Mouse (Mus musculus): Measurements from ENCODE around the gene Lad1. TPM values are rescaled to one million over a fixed set of nuclear protein-coding genes. Genes with fewer than 3 reads are reported as not detected.

The Lad1 gene
- polyA plus RNA-seq, 1 experiment from 2014 or later = 0.65 TPM

DNA sequence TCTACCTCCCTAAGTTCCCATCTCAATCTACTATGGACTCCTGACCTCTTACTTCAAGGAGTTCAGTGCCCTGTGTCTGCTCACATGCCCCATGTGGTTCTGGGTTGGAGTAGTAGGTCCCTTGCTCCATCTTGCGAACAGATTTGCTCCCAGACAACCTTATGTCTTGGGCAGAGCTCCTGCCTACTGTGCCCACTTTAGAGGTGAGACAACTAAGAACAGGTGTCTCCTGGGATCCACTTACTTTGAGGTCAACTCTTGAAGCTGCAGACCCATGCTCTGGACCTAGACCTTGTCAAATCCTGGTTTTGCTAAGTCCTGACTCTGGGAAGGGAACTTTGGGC, 36.9 kb downstream of the Lad1 start:
- ATAC-seq (replicated peaks; ENCODE audit: low FRiP score) = no peak
- no peak for DNase-seq (ENCODE audit: low spot score)
- Histone ChIP-seq H3K27ac (ENCODE audit: low read depth, low read length) (no peak overlapping the region), H3K9ac (ENCODE audit: low read length) (no peak overlapping the region), H3K4me1 (replicated peaks; ENCODE audit: control insufficient read depth, insufficient read depth, low read length) (no peaks in the 10 kb centered on the region; the same call in 1 of the 2 replicates), H3K9me3 (ENCODE audit: control insufficient read depth, low read length) (no peaks in the 10 kb centered on the region), H3K4me3 (ENCODE audit: low read depth, low read length) (no peak overlapping the region), H3K27me3 (ENCODE audit: control insufficient read depth, insufficient read depth, low read length) (no peaks in the 10 kb centered on the region), H3K36me3 (ENCODE audit: control insufficient read depth, insufficient read depth, low read length) (no peaks in the 10 kb centered on the region), H3K4me2 (ENCODE audit: low read depth, low read length, severe bottlenecking) (no peak overlapping the region)
- 86% methylated on average over 1 of the region's 1 CpGs for WGBS

DNA sequence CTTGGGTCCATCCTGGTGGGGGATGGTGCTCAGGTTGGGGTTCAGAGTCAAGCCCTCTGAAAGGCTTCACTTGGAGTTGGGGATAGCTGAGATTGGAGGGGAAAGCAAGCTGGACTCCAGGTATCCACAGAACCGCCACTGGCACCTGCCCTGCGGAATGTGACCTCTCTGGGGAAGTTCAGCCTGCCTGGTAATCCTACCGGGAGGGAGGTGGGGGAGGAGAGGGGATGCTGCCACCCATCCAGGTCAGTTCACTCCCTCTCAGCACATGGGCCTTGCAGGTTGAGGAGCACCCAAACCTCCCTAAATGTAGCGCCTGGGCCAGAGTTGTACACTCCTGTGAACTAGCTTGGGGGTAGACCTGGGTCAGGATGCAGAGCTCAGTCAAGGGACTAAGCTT, 37.7 kb downstream of the Lad1 start:
- Histone ChIP-seq H3K36me3 (ENCODE audit: control insufficient read depth, insufficient read depth, low read length) (no peaks in the 10 kb centered on the region), H3K27me3 (ENCODE audit: control insufficient read depth, insufficient read depth, low read length) (no peaks in the 10 kb centered on the region), H3K27ac (ENCODE audit: low read depth, low read length) (no peak overlapping the region), H3K4me3 (ENCODE audit: low read depth, low read length) (no peak overlapping the region), H3K9ac (ENCODE audit: low read length) (no peak overlapping the region), H3K4me1 (replicated peaks; ENCODE audit: control insufficient read depth, insufficient read depth, low read length) (no peaks in the 10 kb centered on the region; the same call in 1 of the 2 replicates), H3K4me2 (ENCODE audit: low read depth, low read length, severe bottlenecking) (no peak overlapping the region), H3K9me3 (ENCODE audit: control insufficient read depth, low read length) (no peaks in the 10 kb centered on the region)
- DNase-seq (ENCODE audit: low spot score) (no peak), ATAC-seq (replicated peaks; ENCODE audit: low FRiP score) (no peak)
- WGBS = 69% methylated on average over 4 of the region's 4 CpGs

GRCm38 (mm10) chr1:135857137-135857775, 38.9 kb downstream of the Lad1 start:
- no peak overlapping the region for H3K9ac ChIP-seq (ENCODE audit: low read length)
- no peak overlapping the region for H3K4me2 ChIP-seq (ENCODE audit: low read depth, low read length, severe bottlenecking)
- no peak overlapping the region for H3K27ac ChIP-seq (ENCODE audit: low read depth, low read length)
- H3K27me3 ChIP-seq (ENCODE audit: control insufficient read depth, insufficient read depth, low read length) = no peaks in the 10 kb centered on the region
- H3K9me3 ChIP-seq (ENCODE audit: control insufficient read depth, low read length) = no peaks in the 10 kb centered on the region
- no peak overlapping the region for H3K4me3 ChIP-seq (ENCODE audit: low read depth, low read length)
- no peak for DNase-seq (ENCODE audit: low spot score)
- H3K36me3 ChIP-seq (ENCODE audit: control insufficient read depth, insufficient read depth, low read length) = no peaks in the 10 kb centered on the region
- no peak for ATAC-seq (replicated peaks; ENCODE audit: low FRiP score)
- no peaks in the 10 kb centered on the region; the same call in 1 of the 2 replicates for H3K4me1 ChIP-seq (replicated peaks; ENCODE audit: control insufficient read depth, insufficient read depth, low read length)
- 65% methylated on average over 11 of the region's 11 CpGs for WGBS

GRCm38 (mm10) chr1:135858533-135858932, 40.1 kb downstream of the Lad1 start:
- no peaks in the 10 kb centered on the region for H3K4me1 ChIP-seq (replicated peaks; ENCODE audit: control insufficient read depth, insufficient read depth, low read length)
- no peaks in the 10 kb centered on the region for H3K27me3 ChIP-seq (ENCODE audit: control insufficient read depth, insufficient read depth, low read length)
- DNase-seq (ENCODE audit: low spot score) (no peak), ATAC-seq (replicated peaks; ENCODE audit: low FRiP score) (no peak)
- H3K36me3 ChIP-seq (ENCODE audit: control insufficient read depth, insufficient read depth, low read length) = no peaks in the 10 kb centered on the region
- WGBS = 92% methylated on average over 7 of the region's 7 CpGs
- H3K9me3 ChIP-seq (ENCODE audit: control insufficient read depth, low read length) = no peaks in the 10 kb centered on the region
- H3K27ac ChIP-seq (ENCODE audit: low read depth, low read length) = no peak overlapping the region
- H3K9ac ChIP-seq (ENCODE audit: low read length) = no peak overlapping the region
- no peak overlapping the region for H3K4me2 ChIP-seq (ENCODE audit: low read depth, low read length, severe bottlenecking)
- no peak overlapping the region for H3K4me3 ChIP-seq (ENCODE audit: low read depth, low read length)

DNA sequence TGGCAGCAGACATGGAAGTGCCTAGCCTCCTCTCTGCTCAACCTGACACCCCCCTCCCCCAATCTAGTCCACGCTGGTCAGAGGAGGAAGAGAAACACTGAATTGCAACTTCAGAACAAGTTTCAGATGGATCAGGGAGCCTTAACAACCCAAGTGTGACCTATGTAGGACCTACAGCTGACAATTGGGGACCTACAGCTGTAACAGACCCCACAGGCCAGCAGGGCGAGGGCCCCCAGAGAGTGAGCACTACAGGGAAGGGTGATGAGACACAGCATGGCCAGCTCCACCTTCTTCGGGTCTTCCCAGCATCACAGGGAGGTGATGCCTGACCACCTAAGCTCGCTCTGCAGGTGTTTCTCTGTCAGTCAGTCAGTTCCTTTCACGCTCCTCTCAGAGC, 42.7 kb downstream of the Lad1 start:
- Histone ChIP-seq H3K9ac (ENCODE audit: low read length) (no peak overlapping the region), H3K4me1 (replicated peaks; ENCODE audit: control insufficient read depth, insufficient read depth, low read length) (no peaks in the 10 kb centered on the region), H3K36me3 (ENCODE audit: control insufficient read depth, insufficient read depth, low read length) (no peaks in the 10 kb centered on the region), H3K27ac (ENCODE audit: low read depth, low read length) (no peak overlapping the region), H3K4me3 (ENCODE audit: low read depth, low read length) (no peak overlapping the region), H3K4me2 (ENCODE audit: low read depth, low read length, severe bottlenecking) (no peak overlapping the region), H3K9me3 (ENCODE audit: control insufficient read depth, low read length) (no peaks in the 10 kb centered on the region), H3K27me3 (ENCODE audit: control insufficient read depth, insufficient read depth, low read length) (no peaks in the 10 kb centered on the region)
- no peak for DNase-seq (ENCODE audit: low spot score)
- 78% methylated on average over 5 of the region's 5 CpGs for WGBS
- ATAC-seq (replicated peaks; ENCODE audit: low FRiP score) = no peak

DNA sequence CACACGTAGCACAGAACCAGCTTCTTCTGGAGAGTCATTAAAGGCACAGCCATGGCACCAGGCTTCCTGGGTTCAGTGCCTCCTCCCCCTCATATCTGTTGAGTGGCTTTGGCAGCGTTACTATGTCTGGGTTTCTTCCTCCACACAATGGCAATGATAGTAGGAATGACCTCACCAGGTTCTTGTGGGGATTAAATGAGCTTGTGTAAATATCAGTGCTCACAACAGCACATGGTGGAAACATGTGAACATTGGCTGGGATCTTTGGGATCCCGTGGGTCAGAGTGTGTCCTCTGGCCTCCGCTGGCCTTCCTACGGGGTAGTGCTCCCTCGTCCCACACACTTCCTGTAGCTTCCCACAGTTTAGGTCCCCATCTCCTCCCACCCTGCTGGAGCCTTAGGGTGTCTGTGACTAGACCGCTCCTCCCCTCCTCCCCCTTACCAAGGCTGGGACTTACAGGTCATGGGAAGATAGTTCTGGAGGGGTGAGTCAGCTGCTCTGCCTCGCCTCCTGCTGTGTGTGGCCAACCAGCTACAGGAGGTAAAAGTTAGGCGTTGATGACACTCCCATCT, 43.7 kb downstream of the Lad1 start:
- H3K27ac ChIP-seq (ENCODE audit: low read depth, low read length) = no peak overlapping the region
- H3K36me3 ChIP-seq (ENCODE audit: control insufficient read depth, insufficient read depth, low read length) = no peaks in the 10 kb centered on the region
- ATAC-seq (replicated peaks; ENCODE audit: low FRiP score) = no peak
- H3K27me3 ChIP-seq (ENCODE audit: control insufficient read depth, insufficient read depth, low read length) = no peaks in the 10 kb centered on the region
- H3K9me3 ChIP-seq (ENCODE audit: control insufficient read depth, low read length) = no peaks in the 10 kb centered on the region
- no peaks in the 10 kb centered on the region for H3K4me1 ChIP-seq (replicated peaks; ENCODE audit: control insufficient read depth, insufficient read depth, low read length)
- H3K9ac ChIP-seq (ENCODE audit: low read length) = no peak overlapping the region
- H3K4me3 ChIP-seq (ENCODE audit: low read depth, low read length) = no peak overlapping the region
- no peak overlapping the region for H3K4me2 ChIP-seq (ENCODE audit: low read depth, low read length, severe bottlenecking)
- no peak for DNase-seq (ENCODE audit: low spot score)
- 80% methylated on average over 9 of the region's 9 CpGs for WGBS

- ATAC-seq (replicated peaks; ENCODE audit: low FRiP score) = no peak
- no peaks in the 10 kb centered on the region for H3K9me3 ChIP-seq (ENCODE audit: control insufficient read depth, low read length)
- no peak overlapping the region for H3K9ac ChIP-seq (ENCODE audit: low read length)
- H3K27ac ChIP-seq (ENCODE audit: low read depth, low read length) = no peak overlapping the region
- H3K36me3 ChIP-seq (ENCODE audit: control insufficient read depth, insufficient read depth, low read length) = no peaks in the 10 kb centered on the region
- WGBS = 84% methylated on average over 5 of the region's 5 CpGs
- H3K4me3 ChIP-seq (ENCODE audit: low read depth, low read length) = no peak overlapping the region
- H3K4me2 ChIP-seq (ENCODE audit: low read depth, low read length, severe bottlenecking) = no peak overlapping the region
- no peak for DNase-seq (ENCODE audit: low spot score)
- H3K27me3 ChIP-seq (ENCODE audit: control insufficient read depth, insufficient read depth, low read length) = no peaks in the 10 kb centered on the region
- no peaks in the 10 kb centered on the region for H3K4me1 ChIP-seq (replicated peaks; ENCODE audit: control insufficient read depth, insufficient read depth, low read length)
These were observed 44.2 kb downstream of the Lad1 start for GRCm38 (mm10) chr1:135862561-135862960.

- 88% methylated on average over 9 of the region's 9 CpGs for WGBS
- no peaks in the 10 kb centered on the region for H3K27me3 ChIP-seq (ENCODE audit: control insufficient read depth, insufficient read depth, low read length)
- no peak for ATAC-seq (replicated peaks; ENCODE audit: low FRiP score)
- no peak for DNase-seq (ENCODE audit: low spot score)
- no peaks in the 10 kb centered on the region for H3K9me3 ChIP-seq (ENCODE audit: control insufficient read depth, low read length)
- H3K27ac ChIP-seq (ENCODE audit: low read depth, low read length) = no peak overlapping the region
- no peak overlapping the region for H3K9ac ChIP-seq (ENCODE audit: low read length)
- H3K36me3 ChIP-seq (ENCODE audit: control insufficient read depth, insufficient read depth, low read length) = no peaks in the 10 kb centered on the region
- H3K4me2 ChIP-seq (ENCODE audit: low read depth, low read length, severe bottlenecking) = no peak overlapping the region
- H3K4me1 ChIP-seq (replicated peaks; ENCODE audit: control insufficient read depth, insufficient read depth, low read length) = no peaks in the 10 kb centered on the region
- H3K4me3 ChIP-seq (ENCODE audit: low read depth, low read length) = no peak overlapping the region
These were observed 45.5 kb downstream of the Lad1 start for GRCm38 (mm10) chr1:135863786-135864335.

DNA sequence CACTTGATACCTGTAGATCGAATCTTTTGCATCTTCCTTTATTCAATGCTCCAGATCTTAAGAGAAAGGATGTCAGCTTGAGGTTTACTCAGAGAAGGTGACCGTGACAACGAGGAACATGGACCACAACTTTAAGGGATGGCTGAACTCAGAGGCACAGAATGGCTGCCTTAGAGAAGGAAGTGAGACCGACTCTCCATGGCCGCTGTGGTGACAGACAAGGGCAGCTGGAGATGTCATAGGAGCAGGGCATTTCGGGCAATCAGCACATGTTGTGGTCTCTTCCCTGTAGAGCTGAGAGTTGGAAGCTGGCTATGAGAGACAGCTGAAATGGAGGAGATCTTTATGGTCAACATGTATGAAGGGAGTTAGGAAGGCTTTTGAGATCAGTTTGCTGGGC, 46.4 kb downstream of the Lad1 start:
- no peak overlapping the region for H3K4me3 ChIP-seq (ENCODE audit: low read depth, low read length)

More for the DNA sequence above, 46.4 kb downstream of the Lad1 start:
- Histone ChIP-seq H3K27me3 (ENCODE audit: control insufficient read depth, insufficient read depth, low read length) (no peaks in the 10 kb centered on the region), H3K4me2 (ENCODE audit: low read depth, low read length, severe bottlenecking) (no peak overlapping the region), H3K9me3 (ENCODE audit: control insufficient read depth, low read length) (no peaks in the 10 kb centered on the region), H3K36me3 (ENCODE audit: control insufficient read depth, insufficient read depth, low read length) (no peaks in the 10 kb centered on the region), H3K4me1 (replicated peaks; ENCODE audit: control insufficient read depth, insufficient read depth, low read length) (no peaks in the 10 kb centered on the region), H3K27ac (ENCODE audit: low read depth, low read length) (no peak overlapping the region), H3K9ac (ENCODE audit: low read length) (no peak overlapping the region)
- no peak for DNase-seq (ENCODE audit: low spot score)
- ATAC-seq (replicated peaks; ENCODE audit: low FRiP score) = no peak
- 88% methylated on average over 6 of the region's 6 CpGs for whole genome bisulfite sequencing

Measured in forebrain, embryonic 11.5 days (tissue).